Mouse (Mus musculus) left cerebral cortex, postnatal 14 days (tissue): ENCODE results near the gene Gmppa. TPM values are rescaled to one million over a fixed set of nuclear protein-coding genes. Genes with fewer than 3 reads are reported as not detected.

ENCODE experiments used
- DNase-seq, 2 experiments: peaks; one replicate each; pipeline ENCODE4 v3.0.0; 2021 to 2022; ENCODE audit warnings: low spot score in 2 of 2, mixed read lengths in 1 of 2
- intact Hi-C: fragments of 180-260 bp; cut with DNase I; formaldehyde crosslinking; loops from one replicate; pipeline ENCODE4 v1.15.1; 2025
- total RNA-seq, 2 experiments: library from RNA; stranded (reverse); gene quantifications; 2 replicates each; pipeline ENCODE4 v1.2.3; 2021

Gene Gmppa
- total RNA-seq, 2 experiments from 2014 or later, result 54.2 to 61.2 TPM

DNA sequence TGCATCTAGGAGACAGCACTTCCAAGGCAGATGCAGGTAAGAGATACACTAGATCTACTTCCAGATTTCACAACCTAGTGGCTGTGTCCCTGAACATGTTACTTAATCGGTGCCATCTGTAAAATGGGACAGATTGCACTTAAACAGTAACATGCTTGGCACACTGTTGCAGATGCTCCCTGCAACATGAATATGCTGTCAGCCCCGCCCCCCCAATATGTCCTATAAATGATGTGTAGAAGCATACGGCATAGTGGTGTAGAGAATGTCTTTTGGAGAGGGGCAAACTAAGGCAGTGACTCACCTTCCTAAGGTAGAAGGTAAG lies 42.2 kb downstream of the Gmppa start:
- intact Hi-C loops, result loop anchor here (1.0 to 5.0 kb wide), 2 partner anchors 81 to 119 kb away; no protein-coding TSS in a partner anchor
- peak in 1 of 2 experiments; percentile 45 for DNase-seq

DNA sequence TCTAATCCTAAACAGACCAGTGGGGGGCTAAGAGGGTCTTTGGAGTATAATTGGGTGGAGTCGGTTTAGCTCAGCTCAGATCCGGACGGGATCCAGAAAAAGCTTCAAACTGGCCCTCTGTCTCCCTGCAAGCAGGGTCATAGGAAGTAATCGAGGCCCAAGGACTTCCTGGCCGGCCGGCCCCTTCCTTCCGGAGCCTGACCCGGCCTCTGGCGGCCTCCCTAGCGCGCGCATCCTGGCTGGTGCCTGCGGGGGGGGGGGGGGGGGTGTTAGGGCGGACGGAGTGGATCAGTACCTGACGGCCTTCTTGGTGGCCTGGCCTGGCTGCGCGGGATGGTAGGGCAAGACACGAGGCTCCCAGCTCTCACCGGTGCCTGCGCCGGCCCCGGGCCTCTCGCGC lies 42.8 kb downstream of the Gmppa start:
- DNase-seq, result no peak
- intact Hi-C loops, result loop anchor here (5.0 kb wide), 1 partner anchor 119 kb away; no protein-coding TSS in a partner anchor

DNA sequence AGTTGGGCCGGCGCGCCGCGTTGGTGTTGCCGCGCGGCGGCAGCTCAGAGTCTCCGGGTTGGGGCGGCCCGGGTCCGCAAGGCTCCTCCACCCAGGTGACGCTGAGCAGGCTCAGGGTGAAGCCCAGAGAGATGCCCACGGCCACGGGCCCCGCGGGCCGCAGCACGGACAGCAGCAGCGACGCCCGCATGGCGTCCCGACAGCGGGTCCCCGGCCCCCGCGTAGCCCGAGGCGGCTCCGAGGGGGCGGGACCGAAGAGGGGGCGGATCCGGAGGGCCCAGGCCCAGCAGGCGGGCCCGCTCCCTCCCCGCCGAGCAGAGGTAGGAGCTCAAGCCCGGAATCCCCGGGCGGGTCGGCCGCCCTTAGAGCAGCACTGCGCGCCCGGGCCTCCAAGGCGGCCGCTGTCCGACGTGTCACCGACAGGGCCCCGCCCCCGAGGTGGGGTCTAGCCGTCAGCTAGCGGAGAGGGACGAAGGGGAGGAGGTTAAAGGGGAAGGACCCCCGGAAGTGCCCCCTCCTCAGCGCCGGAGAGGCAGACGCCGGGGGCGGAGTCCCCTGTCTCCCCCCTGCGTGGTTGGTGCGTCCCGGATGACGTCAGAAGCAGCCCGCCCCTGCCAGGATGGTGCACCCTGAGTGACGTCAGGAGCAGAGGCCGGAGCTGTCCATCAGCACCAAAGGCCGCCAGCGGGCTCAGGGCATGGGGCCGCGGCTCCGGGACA lies 43.3 kb downstream of the Gmppa start, which contains the start of the genes Chpf and Tmem198:
Gene Chpf, minus strand, starts transcription at position 392 of the 719 bp plus-strand sequence.
Gene Tmem198, plus strand, starts transcription at position 617 of the 719 bp plus-strand sequence.
- peak; percentile 96 to 97 for DNase-seq
- intact Hi-C loops, result loop anchor here (5.0 kb wide), 1 partner anchor 118 kb away; no protein-coding TSS in a partner anchor

DNA sequence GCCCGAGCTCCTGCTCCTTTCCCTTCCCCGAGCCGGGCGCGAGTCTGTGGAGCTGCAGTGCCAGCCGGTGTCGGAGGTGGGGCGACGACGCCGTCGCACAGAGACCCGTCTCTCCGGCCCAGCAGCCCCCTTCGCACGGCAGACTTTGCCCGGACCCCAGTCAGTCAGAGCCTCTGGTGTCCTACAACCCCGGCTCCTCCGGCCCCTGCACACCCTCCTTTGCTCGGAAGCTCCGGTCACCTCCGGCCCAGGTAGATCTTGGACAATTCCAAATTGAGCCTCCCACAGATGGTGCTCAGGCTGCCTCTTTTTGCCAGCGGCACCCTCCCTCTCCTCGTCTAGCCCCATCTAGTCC lies 43.9 kb downstream of the Gmppa start:
- intact Hi-C loops, result loop anchor here (5.0 kb wide), 1 partner anchor 118 kb away; no protein-coding TSS in a partner anchor
- no peak for DNase-seq

DNA sequence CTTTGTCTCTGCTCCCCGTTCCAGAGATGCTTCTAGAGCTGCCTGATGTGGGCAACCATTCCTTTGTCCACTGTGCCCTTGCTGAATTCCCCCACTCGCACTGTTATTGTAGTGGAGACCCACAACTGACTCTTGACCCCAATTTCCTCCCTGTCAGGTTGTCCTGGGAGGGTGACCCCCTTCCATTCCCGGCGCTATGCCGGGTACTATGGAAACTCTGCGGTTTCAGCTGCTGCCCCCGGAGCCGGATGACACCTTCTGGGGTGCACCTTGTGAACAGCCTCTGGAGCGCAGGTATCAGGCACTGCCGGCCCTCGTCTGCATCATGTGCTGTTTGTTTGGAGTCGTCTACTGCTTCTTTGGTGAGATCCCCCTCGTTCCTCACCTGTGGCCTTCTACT lies 44.3 kb downstream of the Gmppa start:
- DNase-seq, result no peak
- intact Hi-C loops, result no loop called here

DNA sequence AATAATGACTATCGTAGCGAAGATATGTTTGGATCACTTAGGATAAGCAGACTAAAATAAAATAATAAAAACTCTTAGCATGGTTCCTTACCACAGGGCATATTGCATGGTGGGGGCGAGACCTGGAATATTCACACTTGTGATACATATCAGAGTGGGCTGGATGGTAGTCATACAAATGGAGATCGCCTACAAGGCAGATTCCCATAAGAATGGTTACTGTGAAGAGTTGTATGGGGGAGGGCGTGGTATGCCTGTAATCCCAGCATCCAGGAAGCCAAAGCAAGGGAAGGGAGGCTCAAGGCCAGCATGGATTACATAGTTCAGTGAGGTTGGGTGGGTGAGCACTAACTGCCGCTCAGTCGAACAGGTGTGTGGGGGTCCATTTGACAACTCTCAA lies 45.0 kb downstream of the Gmppa start:
- no peak for DNase-seq
- intact Hi-C loops, result no loop called here

DNA sequence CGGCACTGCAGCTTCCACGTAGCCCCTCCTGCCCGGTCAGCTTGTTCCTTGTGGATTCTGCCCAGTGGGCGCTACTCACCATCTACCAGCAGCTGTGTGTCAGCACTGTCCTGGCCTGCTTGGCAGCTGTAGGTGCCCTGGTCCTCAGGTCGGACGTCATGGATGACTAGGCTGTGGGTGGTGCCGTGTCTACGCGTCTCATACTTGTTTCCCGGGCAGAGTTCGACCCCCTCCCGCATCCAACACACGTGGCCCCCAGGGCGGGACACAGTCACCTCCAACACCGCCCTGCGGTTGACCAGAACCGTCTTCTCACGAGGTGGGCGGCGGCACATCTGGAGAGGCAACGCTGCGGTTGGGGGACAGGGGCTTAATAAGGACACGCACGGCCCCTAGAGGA lies 50.8 kb downstream of the Gmppa start:
- DNase-seq, result no peak
- intact Hi-C loops, result no loop called here

DNA sequence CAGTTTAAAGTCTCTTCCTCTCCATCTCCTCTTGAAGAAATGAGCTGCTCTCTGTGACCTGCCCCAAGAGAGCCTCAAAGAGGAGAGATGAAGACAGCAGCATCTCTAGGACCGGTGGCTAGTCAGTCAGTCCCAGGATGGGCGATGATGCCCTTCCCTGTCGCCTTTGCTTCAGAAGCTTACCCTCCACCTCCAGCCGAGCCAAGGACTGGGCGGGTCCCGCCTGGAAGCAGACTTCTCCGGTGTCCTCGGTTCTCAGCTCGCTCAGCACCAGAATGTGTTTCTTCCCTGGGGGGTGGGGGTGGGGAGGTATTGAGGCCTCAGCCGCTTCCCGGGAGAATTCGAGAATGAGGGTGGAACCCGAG lies 51.3 kb downstream of the Gmppa start:
- intact Hi-C loops, result no loop called here
- DNase-seq, result no peak

DNA sequence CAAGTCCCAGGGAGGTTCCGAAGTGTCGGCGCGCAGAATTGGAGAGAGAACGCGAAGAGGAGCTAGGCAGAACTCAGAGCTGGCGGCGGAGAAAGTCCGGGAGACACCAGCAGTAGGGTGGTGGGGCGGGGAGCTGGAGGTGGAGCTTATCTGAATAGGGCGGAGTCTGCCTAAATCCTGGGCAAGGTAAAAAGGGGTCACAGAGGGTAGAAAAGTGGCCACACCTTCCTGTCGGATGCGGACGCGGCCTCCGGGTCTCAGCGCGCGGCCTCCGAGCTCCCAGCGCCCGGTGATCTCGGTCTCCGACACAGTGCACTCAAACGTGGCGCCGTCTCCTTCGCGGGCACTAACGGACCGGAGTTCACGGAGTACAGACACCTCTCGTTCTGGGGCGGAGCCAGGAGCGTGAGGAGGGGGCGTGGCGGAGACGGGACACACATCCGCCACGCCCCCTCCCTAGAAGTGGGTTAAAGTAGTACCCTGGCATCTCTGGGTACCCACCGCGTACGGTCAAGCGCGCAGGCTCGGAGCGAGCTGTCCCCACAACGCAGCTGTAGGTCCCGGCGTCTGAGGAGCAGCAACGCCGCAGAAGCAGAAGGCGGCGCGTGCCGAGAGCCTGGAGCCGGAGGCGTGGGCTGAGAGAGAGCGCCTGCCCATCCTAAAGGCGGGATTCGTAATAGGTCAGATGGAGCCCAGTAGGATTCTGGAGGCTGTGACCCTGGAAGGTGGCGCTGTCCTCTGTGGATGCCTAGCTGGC lies 51.9 kb downstream of the Gmppa start:
- intact Hi-C loops, result no loop called here
- peak; percentile 68 to 69 for DNase-seq

DNA sequence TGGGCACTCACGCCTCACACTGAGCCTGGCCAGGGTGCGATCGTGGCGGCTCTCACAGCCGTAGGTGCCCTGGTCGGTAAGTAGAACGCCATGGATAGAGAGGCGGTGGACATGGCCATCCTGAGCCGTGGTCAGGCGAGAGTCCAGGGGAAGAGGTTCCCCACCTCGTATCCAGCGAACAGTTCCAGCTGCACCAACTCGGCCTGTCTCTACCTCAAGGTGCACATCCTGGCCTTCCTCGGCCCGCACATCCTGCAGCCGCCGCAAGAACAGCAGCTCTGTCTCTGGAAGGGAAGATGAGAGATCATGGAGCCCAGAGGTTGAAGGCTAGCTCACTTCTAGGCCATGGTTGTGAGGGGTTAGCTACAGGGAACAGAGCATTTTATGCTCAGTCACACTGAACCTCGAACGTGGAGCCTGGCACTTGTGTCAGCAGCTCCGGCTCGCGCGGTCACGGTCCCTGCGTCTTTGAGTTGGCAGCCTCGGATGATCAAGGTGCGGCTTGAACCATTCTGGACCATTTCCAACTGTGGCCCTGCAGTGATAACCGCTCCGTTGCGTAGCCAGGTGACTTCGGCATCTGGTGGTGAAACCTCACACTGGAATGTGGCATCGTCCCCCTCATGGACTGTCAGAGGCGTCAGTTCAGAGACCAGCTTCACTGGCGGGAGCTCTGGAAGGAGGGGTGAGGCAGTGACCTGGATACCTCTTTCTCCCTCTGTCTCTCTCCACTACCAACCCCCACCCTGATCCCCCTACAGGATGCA lies 55.2 kb downstream of the Gmppa start:
- no peak for DNase-seq
- intact Hi-C loops, result no loop called here

DNA sequence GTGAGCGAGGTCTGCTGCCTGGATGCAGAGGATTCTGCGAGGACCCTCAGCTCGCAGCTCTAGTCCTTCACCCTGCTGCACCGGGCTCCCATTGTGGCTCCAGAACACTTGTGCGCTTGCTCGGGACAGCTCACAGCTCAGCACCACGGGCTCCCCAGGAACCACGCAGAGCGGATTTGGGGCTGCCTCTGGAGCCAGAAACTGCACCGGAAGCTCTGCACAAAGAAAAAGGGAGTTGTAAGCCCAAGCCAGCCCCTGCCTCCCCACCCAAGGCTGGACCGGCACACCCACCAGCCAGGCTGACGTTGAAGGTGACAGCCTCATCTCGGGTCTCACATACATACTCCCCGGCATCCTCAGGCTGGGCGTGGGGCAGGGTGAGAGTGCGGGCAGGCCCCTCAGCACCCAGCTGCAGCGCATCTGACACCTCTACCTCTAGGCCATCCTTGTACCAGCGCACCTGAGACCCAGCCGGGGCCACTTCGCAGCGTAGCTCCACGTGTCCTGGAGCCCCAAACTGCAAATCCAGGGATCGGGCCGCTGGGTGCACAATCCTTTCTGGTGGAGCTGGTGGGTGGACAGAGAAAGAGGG lies 56.9 kb downstream of the Gmppa start:
- intact Hi-C loops, result no loop called here
- DNase-seq, result no peak

Other genes starting within 250 kb of the Gmppa start
- 10 to 100 TPM; 19.7 TPM for gene Ankzf1, start 243.8 kb upstream of the Gmppa start, total RNA-seq
- 100 to 1,000 TPM; 130 to 133 TPM for gene Atg9a, start 243.7 kb upstream of the Gmppa start, total RNA-seq
- 10 to 100 TPM; 16.3 to 18.3 TPM for gene Glb1l, start 225.1 kb upstream of the Gmppa start, total RNA-seq
- 10 to 100 TPM; 85.6 to 92.2 TPM for gene Stk16, start 225.1 kb upstream of the Gmppa start, total RNA-seq
- 100 to 1,000 TPM; 658 to 691 TPM for gene Tuba4a, start 216.1 kb upstream of the Gmppa start, total RNA-seq
- gene A630095N17Rik, start 203.8 kb upstream of the Gmppa start, total RNA-seq, result not detected
- gene Dnajb2, start 199.5 kb upstream of the Gmppa start, total RNA-seq, result 10 to 100 TPM; 76.5 to 80.2 TPM
- 100 to 1,000 TPM; 376 to 396 TPM for gene Ptprn, start 171.4 kb upstream of the Gmppa start, total RNA-seq
- gene Resp18, start 157.5 kb upstream of the Gmppa start, total RNA-seq, result 10 to 100 TPM; 69.0 to 98.8 TPM
- gene Dnpep, start 117.9 kb upstream of the Gmppa start, total RNA-seq, result 10 to 100 TPM; 60.1 to 60.8 TPM
- 1 to 10 TPM; 1.5 to 2.6 TPM for gene Des, start 75.6 kb upstream of the Gmppa start, total RNA-seq
- 100 to 1,000 TPM; 199 to 210 TPM for gene Speg, start 60.6 kb upstream of the Gmppa start, total RNA-seq
- 10 to 100 TPM; 14.9 to 17.7 TPM for gene Asic4, start 14.5 kb downstream of the Gmppa start, total RNA-seq
- 10 to 100 TPM; 77.0 to 79.3 TPM for gene Chpf, start 43.4 kb downstream of the Gmppa start, total RNA-seq
- 10 to 100 TPM; 76.1 to 77.3 TPM for gene Tmem198, start 43.6 kb downstream of the Gmppa start, total RNA-seq
- 10 to 100 TPM; 33.4 to 35.1 TPM for gene Obsl1, start 70.5 kb downstream of the Gmppa start, total RNA-seq
- 10 to 100 TPM; 30.7 to 31.9 TPM for gene Inha, start 71.1 kb downstream of the Gmppa start, total RNA-seq
- 10 to 100 TPM; 30.6 to 32.7 TPM for gene Stk11ip, start 85.6 kb downstream of the Gmppa start, total RNA-seq
- gene Slc4a3, start 110.3 kb downstream of the Gmppa start, total RNA-seq, result 100 to 1,000 TPM; 180 to 195 TPM